Mouse (Mus musculus): ENCODE measurements around the gene Il19. TPM values are rescaled to one million over a fixed set of nuclear protein-coding genes. Genes with fewer than 3 reads are reported as not detected.

The Il19 gene
- polyA plus RNA-seq, 1 experiment from 2014 or later, result not detected

DNA sequence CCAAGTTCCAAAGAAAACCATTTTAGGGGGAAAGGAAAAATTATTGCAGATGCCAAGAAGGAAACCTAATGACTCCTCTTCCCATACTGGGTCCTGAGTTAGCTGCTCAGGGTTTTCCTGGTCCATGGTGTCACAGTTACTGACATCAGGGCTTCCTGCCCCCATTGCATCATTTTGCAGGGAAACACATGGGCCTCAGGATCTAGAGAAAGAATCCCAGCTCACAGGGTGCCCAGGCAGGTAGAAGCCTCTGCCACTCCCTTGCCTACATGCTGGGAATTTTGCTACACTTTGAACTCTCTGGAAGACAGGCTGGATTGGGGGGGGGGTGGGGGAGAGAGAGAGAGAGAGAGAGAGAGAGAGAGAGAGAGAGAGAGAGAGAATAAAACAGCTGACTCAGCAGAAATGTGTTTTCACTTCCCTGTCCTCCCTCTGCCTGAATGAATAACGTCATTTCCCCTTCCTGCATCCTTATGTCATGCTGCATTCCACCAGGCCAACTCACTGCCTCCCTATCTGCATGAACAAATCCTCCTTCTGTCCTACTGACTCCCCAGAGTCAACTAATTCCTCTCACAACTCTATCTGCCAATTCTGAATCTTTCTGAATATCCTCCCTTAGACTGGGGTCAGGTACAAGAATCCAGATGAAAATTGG, 21.5 kb downstream of the Il19 start:
- Histone ChIP-seq H3K4me3 (no peak overlapping the region), H3K36me3 (no peaks in the 10 kb centered on the region), H3K27ac (no peak overlapping the region), H3K27me3 (ENCODE audit: insufficient read depth, poor library complexity, severe bottlenecking) (no peaks in the 10 kb centered on the region), H3K9me3 (no peaks in the 10 kb centered on the region), H3K4me1 (replicated peaks) (no peaks in the 10 kb centered on the region)
- WGBS, result 29% methylated on average over 1 of the region's 1 CpGs
- DNase-seq (ENCODE audit: low spot score), result no peak

DNA sequence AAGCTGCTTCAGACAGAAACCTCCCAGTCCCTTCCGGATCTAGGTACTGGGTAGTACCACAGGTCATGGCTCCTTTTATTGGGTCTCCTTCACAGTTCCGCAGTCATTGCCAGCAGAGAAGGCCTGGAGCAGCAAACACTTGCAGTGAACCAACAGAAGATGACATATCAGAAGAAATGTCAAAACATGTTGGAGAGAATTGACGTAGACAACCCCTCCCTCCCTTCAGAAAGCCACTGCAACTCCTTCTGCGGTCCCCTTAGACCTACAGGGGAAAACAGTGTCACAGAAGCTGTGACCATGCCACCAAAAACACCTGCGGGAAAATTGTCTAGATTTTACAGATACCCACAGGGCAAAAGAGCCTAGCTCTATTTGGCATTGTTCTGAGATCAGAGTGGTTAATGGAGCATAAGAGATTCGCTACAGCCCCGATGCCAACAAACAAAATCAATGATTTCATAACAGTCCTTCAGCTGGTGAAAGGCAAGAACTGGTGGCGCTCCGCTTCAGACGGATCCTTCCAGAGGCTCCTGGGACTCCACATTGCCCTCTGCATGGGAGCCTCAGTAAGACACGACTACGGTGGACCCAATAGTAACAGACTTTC, 28.4 kb downstream of the Il19 start, which contains the start of gene Il20:
Gene Il20 (minus strand): TSS at position 51 of the 610 bp plus-strand sequence.
- Histone ChIP-seq H3K4me3 (no peak within 1 kb of the TSS), H3K9me3 (no peaks in the 10 kb centered on the region)
- 85% methylated on average over 12 of the region's 12 CpGs for WGBS

DNA sequence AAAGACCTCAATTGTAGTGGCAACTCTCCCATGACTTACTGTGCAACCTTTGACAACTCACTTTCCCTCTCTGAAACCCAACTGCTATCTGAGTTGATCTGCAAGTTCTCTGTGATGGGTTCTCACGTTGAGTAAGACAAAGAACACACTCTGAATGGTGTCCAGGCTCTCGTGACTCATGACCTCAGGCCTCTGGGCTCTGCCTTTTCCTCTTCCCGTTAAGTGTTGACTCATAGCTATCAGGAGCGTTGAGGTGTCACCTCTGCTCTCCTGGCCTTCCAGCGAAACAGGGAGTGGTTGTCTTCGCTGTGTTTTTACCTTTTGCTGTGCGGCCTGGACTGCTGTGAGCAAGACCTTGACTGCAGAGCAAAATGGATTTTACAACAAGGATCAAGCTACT, 37.4 kb downstream of the Il19 start:
- Histone ChIP-seq H3K27ac (no peak overlapping the region), H3K36me3 (no peaks in the 10 kb centered on the region), H3K4me3 (no peak overlapping the region), H3K27me3 (ENCODE audit: insufficient read depth, poor library complexity, severe bottlenecking) (no peaks in the 10 kb centered on the region), H3K9me3 (no peaks in the 10 kb centered on the region), H3K4me1 (replicated peaks) (no peaks in the 10 kb centered on the region)
- 88% methylated on average over 7 of the region's 7 CpGs for WGBS
- DNase-seq (ENCODE audit: low spot score), result no peak

More for the DNA sequence above, 28.4 kb downstream of the Il19 start, which contains the start of gene Il20:
- Histone ChIP-seq H3K27me3 (ENCODE audit: insufficient read depth, poor library complexity, severe bottlenecking) (no peaks in the 10 kb centered on the region), H3K36me3 (no peaks in the 10 kb centered on the region), H3K27ac (no peak within 1 kb of the TSS), H3K4me1 (replicated peaks) (no peaks in the 10 kb centered on the region)
- no peak for DNase-seq (ENCODE audit: low spot score)

GRCm38 (mm10) chr1:130894468-130894867, 45.4 kb downstream of the Il19 start:
- Histone ChIP-seq H3K9me3 (no peaks in the 10 kb centered on the region), H3K27me3 (ENCODE audit: insufficient read depth, poor library complexity, severe bottlenecking) (no peaks in the 10 kb centered on the region), H3K27ac (no peak overlapping the region), H3K4me3 (no peak overlapping the region), H3K4me1 (replicated peaks) (no peaks in the 10 kb centered on the region), H3K36me3 (no peaks in the 10 kb centered on the region)
- no peak for DNase-seq (ENCODE audit: low spot score)
- WGBS, result 57% methylated on average over 6 of the region's 6 CpGs

DNA sequence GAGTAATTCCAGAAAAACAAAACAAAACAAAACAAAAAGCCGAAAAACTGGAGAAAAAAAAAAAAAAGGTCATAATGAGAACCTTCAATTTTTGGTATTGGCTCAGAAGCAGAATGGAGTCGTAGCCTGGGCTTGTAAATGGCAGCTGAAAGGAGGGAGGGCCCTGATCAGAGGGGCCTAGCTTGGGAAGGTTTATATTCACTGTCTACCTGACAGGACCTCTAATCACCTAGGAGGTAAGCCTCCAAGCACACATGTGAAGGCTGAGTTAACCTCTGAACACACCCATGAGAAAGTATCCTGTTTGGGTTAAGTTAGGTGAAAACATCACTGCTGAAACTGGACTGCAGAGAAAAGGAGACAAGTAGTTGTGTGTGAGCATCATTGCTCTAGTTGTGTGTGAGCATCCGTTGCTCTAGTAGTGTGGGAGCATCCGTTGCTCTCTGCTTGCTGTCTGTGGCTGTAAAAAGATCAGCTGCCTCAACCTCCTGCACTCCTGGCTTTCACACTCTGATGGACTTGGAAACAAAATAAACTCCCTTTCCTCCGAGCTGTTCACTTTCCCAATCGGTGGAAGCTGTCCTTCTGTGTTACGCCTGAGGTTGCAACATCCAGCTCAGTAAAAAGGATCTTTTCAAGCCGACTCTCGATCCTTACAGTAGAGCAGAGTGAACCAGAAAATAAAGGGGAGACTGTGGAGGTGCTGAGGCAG, 46.4 kb downstream of the Il19 start:
- Histone ChIP-seq H3K4me3 (no peak overlapping the region), H3K27me3 (ENCODE audit: insufficient read depth, poor library complexity, severe bottlenecking) (no peaks in the 10 kb centered on the region), H3K9me3 (no peaks in the 10 kb centered on the region), H3K27ac (no peak overlapping the region), H3K4me1 (replicated peaks) (no peaks in the 10 kb centered on the region), H3K36me3 (no peaks in the 10 kb centered on the region)
- 73% methylated on average over 9 of the region's 9 CpGs for WGBS
- DNase-seq (ENCODE audit: low spot score), result no peak

DNA sequence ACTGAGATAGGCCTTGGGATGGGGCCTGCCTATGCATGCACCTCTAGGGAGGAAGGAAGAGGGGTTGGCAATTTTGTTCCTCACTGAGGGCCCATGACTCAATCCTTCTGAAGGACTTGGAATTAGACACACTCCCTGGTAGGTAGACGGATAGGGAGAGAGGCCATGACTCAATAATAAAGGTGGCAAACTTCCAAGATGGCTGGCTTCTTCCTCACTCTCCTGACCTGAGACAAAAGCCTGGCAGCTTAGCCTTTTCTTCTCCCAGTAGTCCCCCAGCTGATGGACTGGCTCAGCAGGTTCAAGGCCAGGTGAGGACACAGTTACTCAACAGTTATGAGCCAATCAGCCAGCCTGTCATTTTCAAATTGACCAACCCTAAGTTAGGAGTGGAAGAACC, 47.5 kb downstream of the Il19 start:
- H3K27me3 ChIP-seq (ENCODE audit: insufficient read depth, poor library complexity, severe bottlenecking), result no peaks in the 10 kb centered on the region
- no peaks in the 10 kb centered on the region for H3K36me3 ChIP-seq
- H3K9me3 ChIP-seq, result no peaks in the 10 kb centered on the region
- 83% methylated on average over 1 of the region's 1 CpGs for WGBS
- H3K27ac ChIP-seq, result no peak overlapping the region
- no peaks in the 10 kb centered on the region for H3K4me1 ChIP-seq (replicated peaks)
- no peak for DNase-seq (ENCODE audit: low spot score)
- no peak overlapping the region for H3K4me3 ChIP-seq

DNA sequence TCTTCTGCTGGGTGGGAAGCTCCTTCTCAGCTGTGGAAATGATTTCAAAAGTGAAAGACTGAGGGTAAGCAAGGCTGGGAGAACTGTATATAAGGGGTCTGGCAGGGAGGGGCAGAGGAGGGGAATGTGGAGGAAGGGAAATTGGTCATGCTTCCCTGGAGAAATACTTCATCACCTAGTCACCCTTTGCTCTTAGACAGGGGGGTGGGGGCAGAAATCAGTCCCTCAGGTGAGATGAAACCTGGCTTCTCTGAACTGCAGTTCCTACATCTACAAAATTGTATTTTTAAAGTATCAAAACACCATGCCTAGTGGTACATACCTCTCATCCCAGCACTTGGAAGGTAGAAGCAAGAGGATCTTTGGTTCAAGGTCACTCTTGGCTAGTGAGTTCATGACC, 52.6 kb downstream of the Il19 start, which contains the start of gene Il24:
Gene Il24 (minus strand): TSS at position 101 of the 400 bp plus-strand sequence.
- no peak within 1 kb of the TSS for H3K4me3 ChIP-seq
- no peak for DNase-seq (ENCODE audit: low spot score)
- H3K27ac ChIP-seq, result no peak within 1 kb of the TSS
- no peaks in the 10 kb centered on the region for H3K36me3 ChIP-seq
- H3K4me1 ChIP-seq (replicated peaks), result no peaks in the 10 kb centered on the region
- no peaks in the 10 kb centered on the region for H3K9me3 ChIP-seq
- H3K27me3 ChIP-seq (ENCODE audit: insufficient read depth, poor library complexity, severe bottlenecking), result no peaks in the 10 kb centered on the region

GRCm38 (mm10) chr1:130883146-130883545, 56.8 kb downstream of the Il19 start:
- H3K4me3 ChIP-seq, result no peak overlapping the region
- H3K4me1 ChIP-seq (replicated peaks), result peaks cover 4% of the 10 kb centered on the region; the same call in 1 of the 2 replicates
- DNase-seq (ENCODE audit: low spot score), result no peak
- 86% methylated on average over 4 of the region's 4 CpGs for WGBS
- H3K27ac ChIP-seq, result no peak overlapping the region
- H3K27me3 ChIP-seq (ENCODE audit: insufficient read depth, poor library complexity, severe bottlenecking), result peaks cover 25% of the 10 kb centered on the region
- H3K9me3 ChIP-seq, result no peaks in the 10 kb centered on the region
- no peaks in the 10 kb centered on the region for H3K36me3 ChIP-seq

Other genes with a start within 250 kb of the Il19 start
- not detected in 2 replicates for gene Gm29427, start 224.3 kb downstream of the Il19 start, polyA plus RNA-seq (2016; fragmentation: Nextera tagmentation; extraction: Ambion mirVana)
- gene Yod1, start 222.8 kb downstream of the Il19 start, polyA plus RNA-seq (2016; fragmentation: Nextera tagmentation; extraction: Ambion mirVana), result 11.4 and 13.3 TPM in 2 replicates
- gene Pfkfb2, start 210.9 kb downstream of the Il19 start, polyA plus RNA-seq (2016; fragmentation: Nextera tagmentation; extraction: Ambion mirVana), result 5.3 and 6.7 TPM in 2 replicates
- 0.51 and 0.73 TPM in 2 replicates for gene AA986860, start 208.1 kb downstream of the Il19 start, polyA plus RNA-seq (2016; fragmentation: Nextera tagmentation; extraction: Ambion mirVana)
- not detected in 2 replicates for gene Fcamr, start 139.2 kb downstream of the Il19 start, polyA plus RNA-seq (2016; fragmentation: Nextera tagmentation; extraction: Ambion mirVana)
- gene Pigr, start 113.4 kb downstream of the Il19 start, polyA plus RNA-seq (2016; fragmentation: Nextera tagmentation; extraction: Ambion mirVana), result not detected in 2 replicates
- gene Fcmr, start 74.4 kb downstream of the Il19 start, polyA plus RNA-seq (2016; fragmentation: Nextera tagmentation; extraction: Ambion mirVana), result not detected in 2 replicates
- not detected in 2 replicates for gene Il24, start 52.7 kb downstream of the Il19 start, polyA plus RNA-seq (2016; fragmentation: Nextera tagmentation; extraction: Ambion mirVana)
- gene Il20, start 28.7 kb downstream of the Il19 start, polyA plus RNA-seq (2016; fragmentation: Nextera tagmentation; extraction: Ambion mirVana), result not detected in 2 replicates
- gene Il10, start 79.7 kb upstream of the Il19 start, polyA plus RNA-seq (2016; fragmentation: Nextera tagmentation; extraction: Ambion mirVana), result not detected in 2 replicates
- 47.0 and 51.1 TPM in 2 replicates for gene Mapkapk2, start 157.7 kb upstream of the Il19 start, polyA plus RNA-seq (2016; fragmentation: Nextera tagmentation; extraction: Ambion mirVana)
- 11.2 and 12.1 TPM in 2 replicates for gene Dyrk3, start 198.2 kb upstream of the Il19 start, polyA plus RNA-seq (2016; fragmentation: Nextera tagmentation; extraction: Ambion mirVana)
- gene Eif2d, start 213.1 kb upstream of the Il19 start, polyA plus RNA-seq (2016; fragmentation: Nextera tagmentation; extraction: Ambion mirVana), result 53.9 and 60.6 TPM in 2 replicates